Mouse (Mus musculus): ENCODE data around the gene Scn8a. TPM values are rescaled to one million over a fixed set of nuclear protein-coding genes. Genes with fewer than 3 reads are reported as not detected.

The Scn8a gene
- polyA plus RNA-seq, 1 experiment from 2014 or later = 15.1 TPM

DNA sequence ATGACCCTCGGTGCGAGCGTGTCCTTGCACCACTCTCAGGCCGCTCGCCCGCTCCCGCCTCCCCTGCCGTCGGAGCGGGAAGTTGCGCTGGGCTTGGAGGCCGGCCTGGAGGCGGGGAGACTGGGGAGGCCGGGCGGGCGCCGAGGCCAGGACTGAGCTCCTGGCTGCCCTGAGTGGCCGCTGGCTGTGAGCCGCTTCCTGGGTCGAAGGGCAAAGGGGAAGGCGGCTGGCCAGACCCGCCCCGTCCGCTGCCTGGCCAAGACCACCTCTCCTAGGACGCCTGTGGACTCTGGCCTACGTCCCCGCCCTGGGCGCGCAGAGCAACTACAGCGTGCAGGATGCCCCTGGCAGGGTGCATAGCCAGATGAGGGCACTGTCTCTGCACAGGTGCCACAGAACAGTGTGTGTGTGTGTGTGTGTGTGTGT, 209.1 kb downstream of the Scn8a start:
- peak overlapping the region; percentile 97 for H3K27ac ChIP-seq (ENCODE audit: low read depth, low read length)
- no peaks in the 10 kb centered on the region for H3K27me3 ChIP-seq (ENCODE audit: control insufficient read depth, insufficient read depth, low read length)
- peaks cover 40% of the 10 kb centered on the region for H3K4me1 ChIP-seq (ENCODE audit: control insufficient read depth, insufficient read depth, low read length)
- H3K36me3 ChIP-seq (ENCODE audit: control insufficient read depth, insufficient read depth, low read length) = no peaks in the 10 kb centered on the region
- peak overlapping the region; percentile 93 for H3K4me3 ChIP-seq (ENCODE audit: low read length)
- no peaks in the 10 kb centered on the region for H3K9me3 ChIP-seq (ENCODE audit: control insufficient read depth, low read length)
- peak overlapping the region; percentile 76 for H3K4me2 ChIP-seq (replicated peaks; ENCODE audit: low read depth, low read length)
- H3K9ac ChIP-seq (ENCODE audit: low read depth, low read length) = peak overlapping the region; percentile 94
- peak; percentile 81 for ATAC-seq (ENCODE audit: low FRiP score, low TSS enrichment)
- whole genome bisulfite sequencing = 1% methylated on average over 29 of the region's 30 CpGs

DNA sequence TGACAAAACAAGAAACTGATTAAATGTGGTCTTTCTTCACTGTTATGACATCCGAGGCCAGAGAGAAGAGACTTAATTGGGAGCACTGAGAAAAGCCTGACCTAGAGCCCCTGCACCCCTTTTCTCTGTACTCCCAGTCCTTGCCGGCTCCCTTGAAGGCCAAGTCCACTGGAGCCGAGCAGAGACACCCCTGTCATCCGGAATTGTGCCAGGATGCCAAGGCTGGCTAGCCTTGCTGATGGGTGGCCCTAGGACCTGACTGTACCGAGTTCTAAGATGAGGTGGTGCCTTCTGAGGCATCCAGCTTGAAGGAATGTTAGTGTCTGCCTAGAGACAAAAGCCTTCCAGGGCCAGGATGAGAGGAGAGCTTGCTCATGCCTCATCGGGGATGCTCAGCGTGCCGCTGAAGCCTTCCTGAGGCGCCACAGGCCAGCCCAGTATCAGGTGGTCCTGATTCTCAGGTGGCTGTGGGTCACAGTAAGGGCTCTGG, 210.4 kb downstream of the Scn8a start:
- Histone ChIP-seq H3K9ac (ENCODE audit: low read depth, low read length) (no peak overlapping the region), H3K4me2 (replicated peaks; ENCODE audit: low read depth, low read length) (no peak overlapping the region), H3K9me3 (ENCODE audit: control insufficient read depth, low read length) (no peaks in the 10 kb centered on the region), H3K4me1 (ENCODE audit: control insufficient read depth, insufficient read depth, low read length) (peaks cover 36% of the 10 kb centered on the region), H3K27me3 (ENCODE audit: control insufficient read depth, insufficient read depth, low read length) (no peaks in the 10 kb centered on the region), H3K4me3 (ENCODE audit: low read length) (no peak overlapping the region), H3K27ac (ENCODE audit: low read depth, low read length) (no peak overlapping the region), H3K36me3 (ENCODE audit: control insufficient read depth, insufficient read depth, low read length) (no peaks in the 10 kb centered on the region)
- ATAC-seq (ENCODE audit: low FRiP score, low TSS enrichment) = no peak
- WGBS = 78% methylated on average over 9 of the region's 9 CpGs

DNA sequence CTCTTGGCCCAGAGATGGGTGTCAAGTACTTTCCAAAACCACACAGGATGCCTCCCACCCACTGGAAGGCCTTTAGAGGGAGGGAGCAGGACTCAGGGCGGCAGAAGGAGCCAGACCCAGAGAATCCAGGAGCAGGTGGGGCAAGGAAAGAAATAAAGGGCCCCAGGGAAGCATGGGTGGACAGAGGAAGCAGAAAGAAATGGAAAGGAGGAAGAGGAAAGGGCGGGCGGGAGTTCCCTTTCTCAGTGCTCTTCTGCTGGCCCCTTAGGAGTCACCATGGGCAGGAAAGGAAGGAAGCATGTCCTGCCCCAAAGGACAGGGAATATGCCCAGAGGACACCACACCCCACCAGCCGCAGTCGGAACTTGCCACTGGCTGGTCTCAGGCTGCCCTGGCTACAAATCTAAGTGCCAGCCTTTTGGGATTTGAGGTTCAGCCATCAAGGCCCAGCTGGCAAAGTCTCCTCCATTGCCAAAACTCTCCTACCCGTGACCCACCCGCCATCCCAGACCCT, 211.4 kb downstream of the Scn8a start:
- H3K27ac ChIP-seq (ENCODE audit: low read depth, low read length) = no peak overlapping the region
- WGBS = 78% methylated on average over 7 of the region's 7 CpGs
- no peaks in the 10 kb centered on the region for H3K27me3 ChIP-seq (ENCODE audit: control insufficient read depth, insufficient read depth, low read length)
- H3K9ac ChIP-seq (ENCODE audit: low read depth, low read length) = no peak overlapping the region
- no peak overlapping the region for H3K4me3 ChIP-seq (ENCODE audit: low read length)
- ATAC-seq (ENCODE audit: low FRiP score, low TSS enrichment) = no peak
- peaks cover 26% of the 10 kb centered on the region for H3K4me1 ChIP-seq (ENCODE audit: control insufficient read depth, insufficient read depth, low read length)
- H3K4me2 ChIP-seq (replicated peaks; ENCODE audit: low read depth, low read length) = no peak overlapping the region
- H3K36me3 ChIP-seq (ENCODE audit: control insufficient read depth, insufficient read depth, low read length) = no peaks in the 10 kb centered on the region
- H3K9me3 ChIP-seq (ENCODE audit: control insufficient read depth, low read length) = no peaks in the 10 kb centered on the region

DNA sequence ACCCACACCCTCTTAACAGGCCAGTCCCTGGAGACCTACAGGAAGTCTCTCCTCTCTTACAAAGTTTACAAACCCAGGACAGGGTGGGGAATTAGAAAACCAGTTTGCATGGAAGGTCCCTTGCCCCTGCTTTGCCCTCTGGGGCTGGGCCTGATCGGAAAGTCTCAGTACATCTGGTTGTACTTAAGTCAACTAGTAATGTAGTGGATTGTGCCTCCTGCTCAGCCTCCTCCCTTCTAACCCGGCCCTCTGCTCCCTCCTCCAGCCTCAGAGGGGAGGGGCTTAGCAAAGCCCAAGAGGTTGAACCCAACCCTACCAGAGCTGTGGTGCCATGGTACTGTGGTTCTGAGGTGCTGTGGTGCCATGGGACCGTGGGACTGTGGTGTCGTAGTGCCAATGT, 212.6 kb downstream of the Scn8a start:
- H3K27me3 ChIP-seq (ENCODE audit: control insufficient read depth, insufficient read depth, low read length) = no peaks in the 10 kb centered on the region
- no peak for ATAC-seq (ENCODE audit: low FRiP score, low TSS enrichment)
- no peak overlapping the region for H3K4me2 ChIP-seq (replicated peaks; ENCODE audit: low read depth, low read length)
- H3K27ac ChIP-seq (ENCODE audit: low read depth, low read length) = no peak overlapping the region
- WGBS = 49% methylated on average over 4 of the region's 4 CpGs
- H3K9me3 ChIP-seq (ENCODE audit: control insufficient read depth, low read length) = no peaks in the 10 kb centered on the region
- no peaks in the 10 kb centered on the region for H3K36me3 ChIP-seq (ENCODE audit: control insufficient read depth, insufficient read depth, low read length)
- H3K4me3 ChIP-seq (ENCODE audit: low read length) = no peak overlapping the region
- peaks cover 17% of the 10 kb centered on the region for H3K4me1 ChIP-seq (ENCODE audit: control insufficient read depth, insufficient read depth, low read length)
- H3K9ac ChIP-seq (ENCODE audit: low read depth, low read length) = no peak overlapping the region

DNA sequence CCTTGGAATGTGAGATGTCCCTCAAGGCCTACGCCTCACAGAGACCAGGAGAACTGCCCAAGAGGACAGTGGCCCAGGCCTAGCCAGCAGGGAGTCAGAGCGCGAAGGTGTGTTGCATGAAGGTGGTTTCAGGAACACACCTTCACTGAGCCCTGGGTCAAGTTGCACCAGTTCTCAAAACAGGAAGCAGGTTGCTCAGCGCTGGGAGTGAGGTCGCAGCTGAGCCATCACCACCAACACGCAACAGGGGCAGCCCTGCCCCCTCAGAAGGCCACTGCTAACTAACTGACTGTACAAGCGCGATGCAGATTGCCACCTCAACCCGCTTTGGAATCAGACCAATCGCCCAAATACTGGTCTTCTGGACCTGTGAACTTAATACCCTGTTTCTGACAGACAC, 214.8 kb downstream of the Scn8a start:
- no peaks in the 10 kb centered on the region for H3K36me3 ChIP-seq (ENCODE audit: control insufficient read depth, insufficient read depth, low read length)
- H3K27ac ChIP-seq (ENCODE audit: low read depth, low read length) = no peak overlapping the region
- WGBS = 65% methylated on average over 10 of the region's 10 CpGs
- H3K4me3 ChIP-seq (ENCODE audit: low read length) = no peak overlapping the region
- no peaks in the 10 kb centered on the region; the same call in 1 of the 2 replicates for H3K27me3 ChIP-seq (ENCODE audit: control insufficient read depth, insufficient read depth, low read length)
- ATAC-seq (ENCODE audit: low FRiP score, low TSS enrichment) = no peak
- peaks cover 11% of the 10 kb centered on the region for H3K4me1 ChIP-seq (ENCODE audit: control insufficient read depth, insufficient read depth, low read length)
- no peaks in the 10 kb centered on the region for H3K9me3 ChIP-seq (ENCODE audit: control insufficient read depth, low read length)
- H3K9ac ChIP-seq (ENCODE audit: low read depth, low read length) = no peak overlapping the region
- no peak overlapping the region for H3K4me2 ChIP-seq (replicated peaks; ENCODE audit: low read depth, low read length)

DNA sequence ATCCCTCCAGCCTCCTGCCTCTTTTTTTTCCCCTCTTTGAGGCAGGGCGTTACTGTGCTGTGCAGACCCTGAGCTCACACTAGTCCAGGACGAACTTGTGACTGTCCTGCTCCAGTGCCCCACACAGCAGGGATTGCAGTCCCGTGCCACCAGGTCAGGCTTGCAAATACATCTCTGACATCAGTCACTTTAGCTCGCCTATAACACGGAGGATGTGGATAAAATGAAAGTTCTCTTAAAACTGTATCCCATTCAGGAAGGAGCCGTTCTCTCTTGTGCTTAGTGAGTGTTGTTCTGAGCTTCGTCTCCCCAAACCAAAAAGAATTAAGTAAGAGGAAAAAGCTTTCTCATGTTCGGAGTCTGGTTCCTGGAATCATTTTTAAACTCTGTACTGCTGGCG, 216.8 kb downstream of the Scn8a start:
- H3K4me1 ChIP-seq (ENCODE audit: control insufficient read depth, insufficient read depth, low read length) = peaks cover 10% of the 10 kb centered on the region; the same call in 1 of the 2 replicates
- no peak for ATAC-seq (ENCODE audit: low FRiP score, low TSS enrichment)
- H3K9me3 ChIP-seq (ENCODE audit: control insufficient read depth, low read length) = no peaks in the 10 kb centered on the region
- no peak overlapping the region for H3K9ac ChIP-seq (ENCODE audit: low read depth, low read length)
- no peaks in the 10 kb centered on the region for H3K36me3 ChIP-seq (ENCODE audit: control insufficient read depth, insufficient read depth, low read length)
- no peaks in the 10 kb centered on the region; the same call in 1 of the 2 replicates for H3K27me3 ChIP-seq (ENCODE audit: control insufficient read depth, insufficient read depth, low read length)
- H3K27ac ChIP-seq (ENCODE audit: low read depth, low read length) = no peak overlapping the region
- H3K4me2 ChIP-seq (replicated peaks; ENCODE audit: low read depth, low read length) = no peak overlapping the region
- H3K4me3 ChIP-seq (ENCODE audit: low read length) = no peak overlapping the region
- 57% methylated on average over 9 of the region's 9 CpGs for WGBS

DNA sequence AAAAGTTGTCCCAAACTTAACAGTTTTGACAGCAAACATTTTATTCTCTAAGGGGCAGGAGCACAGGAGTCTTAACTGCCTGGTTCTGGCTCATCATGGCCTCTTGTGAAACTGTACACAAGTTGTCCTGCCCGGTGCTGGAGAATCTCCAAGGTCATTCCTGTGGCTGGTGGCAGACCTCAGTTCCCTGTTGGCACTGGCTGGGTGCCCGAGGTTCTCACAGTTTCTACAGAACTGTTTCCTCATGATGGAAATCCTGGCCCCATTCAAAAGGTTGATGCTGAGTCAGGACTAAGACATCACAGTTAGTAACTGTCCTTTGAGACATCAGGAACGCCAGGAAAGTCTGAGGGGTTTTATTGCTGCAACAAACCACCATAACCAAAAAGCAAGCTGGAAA, 217.3 kb downstream of the Scn8a start:
- ATAC-seq (ENCODE audit: low FRiP score, low TSS enrichment) = no peak
- H3K9me3 ChIP-seq (ENCODE audit: control insufficient read depth, low read length) = no peaks in the 10 kb centered on the region
- H3K9ac ChIP-seq (ENCODE audit: low read depth, low read length) = no peak overlapping the region
- no peak overlapping the region for H3K27ac ChIP-seq (ENCODE audit: low read depth, low read length)
- H3K4me3 ChIP-seq (ENCODE audit: low read length) = no peak overlapping the region
- WGBS = 69% methylated on average over 3 of the region's 3 CpGs
- H3K4me2 ChIP-seq (replicated peaks; ENCODE audit: low read depth, low read length) = no peak overlapping the region
- no peaks in the 10 kb centered on the region for H3K36me3 ChIP-seq (ENCODE audit: control insufficient read depth, insufficient read depth, low read length)
- no peaks in the 10 kb centered on the region; the same call in 1 of the 2 replicates for H3K27me3 ChIP-seq (ENCODE audit: control insufficient read depth, insufficient read depth, low read length)
- H3K4me1 ChIP-seq (ENCODE audit: control insufficient read depth, insufficient read depth, low read length) = peaks cover 8% of the 10 kb centered on the region; the same call in 1 of the 2 replicates

DNA sequence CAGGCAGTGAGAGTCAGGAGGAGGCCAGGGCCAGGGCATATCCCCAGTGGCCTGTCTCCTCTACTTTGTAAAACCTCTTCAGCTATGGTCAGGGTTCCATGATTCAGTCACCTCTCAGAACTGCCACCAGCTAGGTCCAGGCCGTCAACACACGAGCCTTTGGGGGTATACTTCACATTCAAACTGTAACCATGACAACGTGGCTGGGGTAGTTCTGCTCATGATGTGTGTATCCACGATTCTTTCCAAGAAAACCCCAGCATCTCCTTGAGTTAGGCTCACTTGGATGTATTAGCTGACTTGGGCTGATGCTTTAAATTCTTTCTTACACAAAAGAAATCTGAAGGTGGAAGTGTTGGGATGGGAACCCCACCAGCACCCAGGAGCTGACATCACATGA, 218.6 kb downstream of the Scn8a start:
- 73% methylated on average over 4 of the region's 4 CpGs for WGBS
- no peak overlapping the region for H3K27ac ChIP-seq (ENCODE audit: low read depth, low read length)
- H3K9me3 ChIP-seq (ENCODE audit: control insufficient read depth, low read length) = no peaks in the 10 kb centered on the region
- no peak overlapping the region for H3K4me3 ChIP-seq (ENCODE audit: low read length)
- peaks cover 17% of the 10 kb centered on the region for H3K4me1 ChIP-seq (ENCODE audit: control insufficient read depth, insufficient read depth, low read length)
- ATAC-seq (ENCODE audit: low FRiP score, low TSS enrichment) = no peak
- H3K4me2 ChIP-seq (replicated peaks; ENCODE audit: low read depth, low read length) = no peak overlapping the region
- H3K9ac ChIP-seq (ENCODE audit: low read depth, low read length) = no peak overlapping the region
- H3K27me3 ChIP-seq (ENCODE audit: control insufficient read depth, insufficient read depth, low read length) = no peaks in the 10 kb centered on the region; the same call in 1 of the 2 replicates
- H3K36me3 ChIP-seq (ENCODE audit: control insufficient read depth, insufficient read depth, low read length) = no peaks in the 10 kb centered on the region

DNA sequence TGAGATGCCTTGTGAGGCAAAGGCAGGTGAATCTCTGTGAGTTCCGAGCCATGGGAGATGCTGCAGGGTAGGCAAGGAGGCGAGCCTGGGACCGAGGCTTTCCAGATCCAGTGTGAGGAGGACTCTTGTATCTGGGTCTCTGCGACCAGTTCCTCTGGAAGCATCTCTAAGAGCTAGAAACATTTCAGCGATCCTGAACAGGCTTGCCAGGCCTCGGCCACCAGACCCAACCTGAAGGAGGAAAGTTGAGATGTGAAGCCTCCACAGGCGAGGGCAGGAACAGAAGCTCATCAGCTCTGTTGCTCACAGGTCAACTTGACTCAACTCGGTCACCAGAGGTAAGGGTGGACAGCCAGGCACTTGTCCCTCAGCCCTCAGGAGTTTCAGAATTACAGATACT, 221.9 kb downstream of the Scn8a start:
- WGBS = 93% methylated on average over 8 of the region's 8 CpGs
- Histone ChIP-seq H3K9me3 (ENCODE audit: control insufficient read depth, low read length) (no peaks in the 10 kb centered on the region), H3K36me3 (ENCODE audit: control insufficient read depth, insufficient read depth, low read length) (no peaks in the 10 kb centered on the region), H3K9ac (ENCODE audit: low read depth, low read length) (no peak overlapping the region), H3K4me1 (ENCODE audit: control insufficient read depth, insufficient read depth, low read length) (peaks cover 27% of the 10 kb centered on the region), H3K27me3 (ENCODE audit: control insufficient read depth, insufficient read depth, low read length) (no peaks in the 10 kb centered on the region; the same call in 1 of the 2 replicates), H3K4me2 (replicated peaks; ENCODE audit: low read depth, low read length) (no peak overlapping the region), H3K4me3 (ENCODE audit: low read length) (no peak overlapping the region), H3K27ac (ENCODE audit: low read depth, low read length) (no peak overlapping the region)
- ATAC-seq (ENCODE audit: low FRiP score, low TSS enrichment) = no peak
